Mouse (Mus musculus) MEL (cell line): ENCODE results near the gene Cacna2d4. TPM values are rescaled to one million over a fixed set of nuclear protein-coding genes. Genes with fewer than 3 reads are reported as not detected.

Source experiments
- DNase-seq: peaks from one replicate; pipeline ENCODE4 v3.0.0; 2011; ENCODE audit warnings: low read depth, low spot score
- H3K27ac ChIP-seq: 2 replicates; pipeline ENCODE4 v1.5.1; 2012; ENCODE audit warnings: low read depth, mild to moderate bottlenecking, control low read depth, low read length, moderate library complexity; ENCODE audit not compliant: control insufficient read depth
- H3K27me3 ChIP-seq, 2 experiments: fragments of 150-350 bp in 1 of 2; sonication (generic) in 1 of 2; 2 replicates each; pipeline ENCODE4 v1.6.1; 2012; ENCODE audit warnings: low read length in 2 of 2, mild to moderate bottlenecking in 2 of 2, improper control_type of control experiment in 1 of 2, moderate library complexity in 1 of 2; ENCODE audit not compliant: insufficient read depth in 2 of 2, control insufficient read depth in 1 of 2
- H3K36me3 ChIP-seq, 2 experiments: 2 replicates each; pipeline ENCODE4 v1.6.1; 2012 to 2014; ENCODE audit warnings: low read length in 2 of 2, improper control_type of control experiment in 1 of 2, inconsistent platforms in 1 of 2, mild to moderate bottlenecking in 1 of 2; ENCODE audit not compliant: insufficient read depth in 2 of 2, control insufficient read depth in 1 of 2
- H3K4me1 ChIP-seq, 2 experiments: fragments of 150-350 bp in 1 of 2; sonication (generic) in 1 of 2; 2 replicates each; pipeline ENCODE4 v1.6.1; 2012; ENCODE audit warnings: low read length in 2 of 2, improper control_type of control experiment in 1 of 2, mild to moderate bottlenecking in 1 of 2; ENCODE audit not compliant: insufficient read depth in 2 of 2, control insufficient read depth in 1 of 2
- H3K4me3 ChIP-seq, 2 experiments: fragments of 150-350 bp in 1 of 2; sonication (generic) in 1 of 2; 2 replicates each; pipeline ENCODE4 v1.5.1; 2012; ENCODE audit warnings: low read depth in 2 of 2, low read length in 2 of 2, mild to moderate bottlenecking in 2 of 2, moderate library complexity in 2 of 2, control low read depth in 1 of 2, improper control_type of control experiment in 1 of 2; ENCODE audit not compliant: control insufficient read depth in 1 of 2, insufficient read depth in 1 of 2
- H3K79me2 ChIP-seq: 2 replicates; pipeline ENCODE4 v1.6.1; 2012; ENCODE audit warnings: mild to moderate bottlenecking, low read length, moderate library complexity; ENCODE audit not compliant: control insufficient read depth, poor library complexity, insufficient read depth
- H3K9ac ChIP-seq: 2 replicates; pipeline ENCODE4 v1.6.1; 2012; ENCODE audit warnings: low read depth, mild to moderate bottlenecking, control low read depth, low read length, moderate library complexity; ENCODE audit not compliant: control insufficient read depth, poor library complexity, severe bottlenecking
- H3K9me3 ChIP-seq: fragments of 150-350 bp; sonication (generic); replicated peaks from 2 replicates; pipeline ENCODE4 v1.6.1; 2012; ENCODE audit warnings: mild to moderate bottlenecking, low read length, improper control_type of control experiment, moderate library complexity; ENCODE audit not compliant: insufficient read depth
- BHLHE40 ChIP-seq: IDR thresholded peaks from 2 replicates; pipeline ENCODE4 v1.6.1; 2012; ENCODE audit warnings: low read depth, mild to moderate bottlenecking, inconsistent platforms, low read length, improper control_type of control experiment, borderline replicate concordance
- CHD1 ChIP-seq: IDR thresholded peaks from 2 replicates; pipeline ENCODE4 v1.6.1; 2012; ENCODE audit warnings: low read depth, mild to moderate bottlenecking, inconsistent platforms, low read length, improper control_type of control experiment
- CHD2 ChIP-seq: IDR thresholded peaks from 2 replicates; pipeline ENCODE4 v1.6.1; 2011; ENCODE audit warnings: low read length, improper control_type of control experiment
- CTCF ChIP-seq, 3 experiments: IDR thresholded peaks in 2 of 3; conservative IDR thresholded peaks in 1 of 3; 2 replicates each; pipeline ENCODE4 v1.5.1; 2011 to 2012; ENCODE audit warnings: low read length in 3 of 3, low read depth in 2 of 3, mild to moderate bottlenecking in 2 of 3, improper control_type of control experiment in 1 of 3, inconsistent platforms in 1 of 3, mixed read lengths in 1 of 3, moderate library complexity in 1 of 3; ENCODE audit not compliant: control insufficient read depth in 1 of 3, insufficient read depth in 1 of 3, poor library complexity in 1 of 3, severe bottlenecking in 1 of 3
- EP300 ChIP-seq, 2 experiments: IDR thresholded peaks; 2 replicates each; pipeline ENCODE4 v1.6.1; 2011; ENCODE audit warnings: improper control_type of control experiment in 2 of 2, low read length in 2 of 2, low read depth in 1 of 2, mild to moderate bottlenecking in 1 of 2
- ETS1 ChIP-seq: IDR thresholded peaks from 2 replicates; pipeline ENCODE4 v1.6.1; 2012; ENCODE audit warnings: low read depth, mild to moderate bottlenecking, inconsistent platforms, low read length, improper control_type of control experiment, moderate library complexity
- GABPA ChIP-seq: IDR thresholded peaks from 2 replicates; pipeline ENCODE4 v1.6.1; 2012; ENCODE audit warnings: low read depth, mild to moderate bottlenecking, inconsistent platforms, low read length, improper control_type of control experiment, moderate library complexity
- JUND ChIP-seq: IDR thresholded peaks from 2 replicates; pipeline ENCODE4 v1.6.1; 2011; ENCODE audit warnings: low read depth, mild to moderate bottlenecking, improper control_type of control experiment, low read length
- KAT2A ChIP-seq: conservative IDR thresholded peaks from 2 replicates; pipeline ENCODE4 v1.6.1; 2012; ENCODE audit warnings: low read depth, low read length, improper control_type of control experiment, inconsistent platforms
- MAX ChIP-seq: IDR thresholded peaks from 2 replicates; pipeline ENCODE4 v1.6.1; 2011; ENCODE audit warnings: low read length, improper control_type of control experiment
- MAZ ChIP-seq: IDR thresholded peaks from 2 replicates; pipeline ENCODE4 v1.6.1; 2012; ENCODE audit warnings: low read depth, mild to moderate bottlenecking, inconsistent platforms, low read length, improper control_type of control experiment
- MEF2A ChIP-seq: IDR thresholded peaks from 2 replicates; pipeline ENCODE4 v1.6.1; 2014; ENCODE audit warnings: low read depth, mild to moderate bottlenecking, inconsistent platforms, low read length, improper control_type of control experiment; ENCODE audit not compliant: poor library complexity, insufficient replicate concordance, severe bottlenecking; ENCODE audit errors: extremely low read depth
- MXI1 ChIP-seq: IDR thresholded peaks from 2 replicates; pipeline ENCODE4 v1.6.1; 2011; ENCODE audit warnings: mild to moderate bottlenecking, low read depth, low read length, improper control_type of control experiment
- NELFE ChIP-seq: IDR thresholded peaks from 2 replicates; pipeline ENCODE4 v1.6.1; 2011; ENCODE audit warnings: low read depth, low read length, improper control_type of control experiment
- NRF1 ChIP-seq: IDR thresholded peaks from 2 replicates; pipeline ENCODE4 v1.6.1; 2014; ENCODE audit warnings: low read depth, mild to moderate bottlenecking, inconsistent platforms, low read length, improper control_type of control experiment, moderate library complexity; ENCODE audit not compliant: poor library complexity, insufficient read depth, severe bottlenecking
- POLR2A ChIP-seq, 2 experiments: IDR thresholded peaks; 2 replicates each; pipeline ENCODE4 v1.6.1; 2011 to 2012; ENCODE audit warnings: low read length in 2 of 2, mild to moderate bottlenecking in 2 of 2, control low read depth in 1 of 2, improper control_type of control experiment in 1 of 2, low read depth in 1 of 2, moderate library complexity in 1 of 2; ENCODE audit not compliant: control insufficient read depth in 1 of 2, insufficient read depth in 1 of 2, poor library complexity in 1 of 2
- POLR2AphosphoS2 ChIP-seq: IDR thresholded peaks from 2 replicates; pipeline ENCODE4 v1.6.1; 2011; ENCODE audit warnings: low read length, improper control_type of control experiment
- RAD21 ChIP-seq: IDR thresholded peaks from 2 replicates; pipeline ENCODE4 v1.6.1; 2011; ENCODE audit warnings: mild to moderate bottlenecking, low read depth, low read length, improper control_type of control experiment
- SIN3A ChIP-seq: IDR thresholded peaks from 2 replicates; pipeline ENCODE4 v1.6.1; 2012; ENCODE audit warnings: low read length, improper control_type of control experiment, inconsistent platforms
- SMC3 ChIP-seq: IDR thresholded peaks from 2 replicates; pipeline ENCODE4 v1.6.1; 2011; ENCODE audit warnings: low read depth, low read length, improper control_type of control experiment
- USF1 ChIP-seq: IDR thresholded peaks from 2 replicates; pipeline ENCODE4 v1.6.1; 2014; ENCODE audit warnings: low read depth, mild to moderate bottlenecking, inconsistent platforms, low read length, improper control_type of control experiment, moderate library complexity
- USF2 ChIP-seq, 2 experiments: IDR thresholded peaks; 2 replicates each; pipeline ENCODE4 v1.6.1; 2011 to 2012; ENCODE audit warnings: improper control_type of control experiment in 2 of 2, low read length in 2 of 2, borderline replicate concordance in 1 of 2, inconsistent platforms in 1 of 2, low read depth in 1 of 2, mild to moderate bottlenecking in 1 of 2; ENCODE audit not compliant: insufficient read depth in 1 of 2
- ZC3H11A ChIP-seq: IDR thresholded peaks from 2 replicates; pipeline ENCODE4 v1.6.1; 2012; ENCODE audit warnings: low read depth, mild to moderate bottlenecking, inconsistent platforms, low read length, improper control_type of control experiment
- ZKSCAN1 ChIP-seq: IDR thresholded peaks from 2 replicates; pipeline ENCODE4 v1.6.1; 2012; ENCODE audit warnings: low read depth, mild to moderate bottlenecking, inconsistent platforms, low read length, improper control_type of control experiment, moderate library complexity
- polyA plus RNA-seq, 2 experiments: library from polyadenylated mRNA; stranded (reverse) in 1 of 2; unstranded in 1 of 2; fragments of >175 nt in 1 of 2; fragments of >200 nt in 1 of 2; gene quantifications; 2 replicates each; pipeline versions ENCODE4 v1.2.1 to v1.2.4; 2012; ENCODE audit warnings: low replicate concordance in 2 of 2, low read depth in 1 of 2; ENCODE audit not compliant: insufficient read length in 2 of 2, insufficient read depth in 1 of 2, missing spikeins in 1 of 2
- total RNA-seq: library from RNA; depleted of rRNA; stranded (reverse); fragments of 300-350 nt; gene quantifications from 2 replicates; pipeline ENCODE4 v1.2.3, GENCODE M21; 2012

Cacna2d4 gene
- total and polyA plus RNA-seq, 3 experiments: 0.69 to 1.1 TPM; not detected in 1

DNA sequence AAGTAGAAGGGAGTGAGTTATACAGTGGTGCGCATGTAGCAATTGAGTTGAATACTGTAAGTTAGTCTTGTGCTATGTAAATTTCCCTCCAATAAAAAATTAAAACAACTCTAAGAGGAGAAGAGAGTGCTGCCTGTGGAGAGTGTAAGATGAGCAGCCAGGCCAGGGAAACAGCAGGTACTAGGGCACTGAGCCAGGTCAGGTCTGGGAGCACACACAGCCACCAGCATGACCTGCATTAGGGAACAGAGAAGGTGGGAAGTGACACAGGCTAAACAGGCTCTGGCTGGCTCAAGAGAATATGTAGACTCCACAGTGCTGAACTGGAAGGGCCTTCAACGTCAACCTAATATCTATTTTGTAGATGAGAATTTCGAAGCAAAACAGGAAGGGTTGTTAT is 65.0 kb downstream of the Cacna2d4 start:
- Histone ChIP-seq H3K4me3 (no peak overlapping the region), H3K4me1 (no peaks in the 10 kb centered on the region), H3K27ac (no peak overlapping the region), H3K9me3 (no peaks in the 10 kb centered on the region), H3K79me2 (no peaks in the 10 kb centered on the region), H3K27me3 (peaks cover 0 to 3% of the 10 kb centered on the region in 2 experiments; a peak in 1 of 4 replicates)
- DNase-seq: no peak
- TF ChIP-seq KAT2A (no peak), POLR2A (IDR thresholded peaks at IDR 0.05; ENCODE audit: control insufficient read depth in 1 of 2, insufficient read depth in 1 of 2, low read depth in 1 of 2, low read length in 2 of 2, poor library complexity in 1 of 2) (no peak), CTCF (IDR thresholded peaks at IDR 0.05 in 2 of 3, conservative IDR thresholded peaks at IDR 0.05 in 1 of 3; ENCODE audit: control insufficient read depth in 1 of 3, insufficient read depth in 1 of 3, low read depth in 2 of 3, low read length in 3 of 3, poor library complexity in 1 of 3, severe bottlenecking in 1 of 3) (no peak), CHD2 (no peak), ZKSCAN1 (no peak), RAD21 (no peak), BHLHE40 (no peak), POLR2AphosphoS2 (no peak), MEF2A (no peak), NELFE (no peak), JUND (no peak), CHD1 (no peak), EP300 (IDR thresholded peaks at IDR 0.05; ENCODE audit: low read depth in 1 of 2, low read length in 2 of 2) (no peak)
- TF ChIP-seq, all 39 proteins: peak for 0
- Histone ChIP-seq H3K36me3 (no peaks in the 10 kb centered on the region), H3K9ac (no peak overlapping the region)

DNA sequence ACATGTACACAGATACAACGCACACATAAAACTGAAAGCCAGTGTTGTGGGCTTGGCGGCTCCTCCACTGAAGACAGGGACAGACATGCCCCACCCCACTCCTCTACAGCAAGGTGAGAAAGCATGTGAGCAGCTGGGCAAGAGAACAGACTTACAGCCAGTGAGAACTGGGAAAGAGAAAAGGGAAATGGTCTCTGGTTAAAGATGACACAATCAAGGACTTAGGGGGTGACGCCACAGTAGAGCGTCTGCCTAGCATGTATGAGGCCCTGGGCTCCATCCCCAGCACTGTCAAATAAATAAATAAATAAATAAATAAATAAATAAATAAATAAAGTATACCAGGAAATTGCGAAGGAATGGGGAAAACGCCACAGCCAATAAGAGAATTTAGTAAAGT is 67.0 kb downstream of the Cacna2d4 start:
- H3K27me3 ChIP-seq: peaks cover 0 to 3% of the 10 kb centered on the region in 2 experiments; a peak in 1 of 4 replicates
- H3K36me3 ChIP-seq: no peaks in the 10 kb centered on the region
- no peak for DNase-seq
- no peak overlapping the region for H3K9ac ChIP-seq
- TF ChIP-seq SMC3: no peak
- no peak for TF ChIP-seq KAT2A
- no peak for TF ChIP-seq MAX
- no peak for TF ChIP-seq JUND
- no peak for TF ChIP-seq NRF1
- no peak for TF ChIP-seq MAZ
- TF ChIP-seq BHLHE40: no peak
- no peak for TF ChIP-seq USF1
- TF ChIP-seq ETS1: no peak
- no peak for TF ChIP-seq USF2 (IDR thresholded peaks at IDR 0.05; ENCODE audit: borderline replicate concordance in 1 of 2, insufficient read depth in 1 of 2, low read depth in 1 of 2, low read length in 2 of 2)
- no peak for TF ChIP-seq GABPA
- no peak for TF ChIP-seq ZC3H11A
- TF ChIP-seq MXI1: no peak
- no peak for TF ChIP-seq CHD1
- no peak for TF ChIP-seq SIN3A
- H3K4me3 ChIP-seq: no peak overlapping the region
- H3K27ac ChIP-seq: no peak overlapping the region
- H3K4me1 ChIP-seq: no peaks in the 10 kb centered on the region
- H3K79me2 ChIP-seq: no peaks in the 10 kb centered on the region
- no peaks in the 10 kb centered on the region for H3K9me3 ChIP-seq
